Mouse (Mus musculus) right cerebral cortex, postnatal 25 days (tissue): ENCODE measurements at regions not wholly inside any gene's neighbourhood (a gene's known extent, or its start where the extent isn't known, plus 50 kb on each side); places are given as distances from the start of the nearest gene placed in this dataset.
A peak's percentile ranks its signal among the peaks of the same experiment; 100 is the strongest.
"Not testable (repeated sequence)": the region's sequence is repeated elsewhere in the genome, so short reads cannot be mapped to it uniquely, and the experiment has no call there.

ENCODE experiments used
- DNase-seq: peaks from one replicate; pipeline ENCODE4 v3.0.0; 2022

- DNase-seq, result not testable (repeated sequence)
These were observed 91.8 kb downstream of the 5730507C01Rik start for GRCm38 (mm10) chr12:18606126-18606525.

- peak; percentile 55 for DNase-seq
These were observed 95.5 kb downstream of the 5730507C01Rik start for GRCm38 (mm10) chr12:18609835-18610234.

- not testable (repeated sequence) for DNase-seq
These were observed 96.3 kb downstream of the 5730507C01Rik start for GRCm38 (mm10) chr12:18610581-18610980.
